Mouse (Mus musculus): ENCODE measurements around the gene Washc3.

Gene Washc3

GRCm38 (mm10) chr10:88200951-88201638 lies at the start of gene Washc3:
Gene Washc3 (plus strand): TSS chr10:88201093.
- DNase-seq (ENCODE audit: low read depth, low spot score): peak; percentile 76

- DNase-seq (ENCODE audit: low read depth, low spot score): no peak
Measured at GRCm38 (mm10) chr10:88151658-88152057, 49.2 kb upstream of the Washc3 start.

- DNase-seq (ENCODE audit: low read depth, low spot score): no peak
Measured at GRCm38 (mm10) chr10:88162096-88162495, 38.8 kb upstream of the Washc3 start.

- no peak for DNase-seq (ENCODE audit: low read depth, low spot score)
Measured at GRCm38 (mm10) chr10:88162676-88163075, 38.2 kb upstream of the Washc3 start.

- peak; percentile 16 for DNase-seq (ENCODE audit: low read depth, low spot score)
Measured at GRCm38 (mm10) chr10:88166158-88166557, 34.7 kb upstream of the Washc3 start.

GRCm38 (mm10) chr10:88167438-88168077 lies 33.3 kb upstream of the Washc3 start:
- DNase-seq (ENCODE audit: low read depth, low spot score): no peak

GRCm38 (mm10) chr10:88200541-88200940 lies 352 bp upstream of the Washc3 start:
- no peak for DNase-seq (ENCODE audit: low read depth, low spot score)

GRCm38 (mm10) chr10:88201650-88202049 lies 757 bp downstream of the Washc3 start:
- no peak for DNase-seq (ENCODE audit: low read depth, low spot score)

- DNase-seq (ENCODE audit: low read depth, low spot score): no peak
Measured at GRCm38 (mm10) chr10:88202581-88202980, 1.7 kb downstream of the Washc3 start.

- DNase-seq (ENCODE audit: low read depth, low spot score): no peak
Measured at GRCm38 (mm10) chr10:88203236-88203635, 2.3 kb downstream of the Washc3 start.

GRCm38 (mm10) chr10:88212644-88213043 lies 11.8 kb downstream of the Washc3 start:
- no peak for DNase-seq (ENCODE audit: low read depth, low spot score)

GRCm38 (mm10) chr10:88214800-88215514 lies 14.1 kb downstream of the Washc3 start:
- DNase-seq (ENCODE audit: low read depth, low spot score): no peak

GRCm38 (mm10) chr10:88218161-88218560 lies 17.3 kb downstream of the Washc3 start:
- DNase-seq (ENCODE audit: low read depth, low spot score): no peak

GRCm38 (mm10) chr10:88221718-88222117 lies 20.8 kb downstream of the Washc3 start:
- DNase-seq (ENCODE audit: low read depth, low spot score): no peak

GRCm38 (mm10) chr10:88225421-88225820 lies 24.5 kb downstream of the Washc3 start:
- no peak for DNase-seq (ENCODE audit: low read depth, low spot score)

GRCm38 (mm10) chr10:88227962-88228361 lies 27.1 kb downstream of the Washc3 start:
- no peak for DNase-seq (ENCODE audit: low read depth, low spot score)

- no peak for DNase-seq (ENCODE audit: low read depth, low spot score)
Measured at GRCm38 (mm10) chr10:88228521-88229017, 27.7 kb downstream of the Washc3 start.

- DNase-seq (ENCODE audit: low read depth, low spot score): no peak
Measured at GRCm38 (mm10) chr10:88231671-88232070, 30.8 kb downstream of the Washc3 start.

GRCm38 (mm10) chr10:88232765-88233164 lies 31.9 kb downstream of the Washc3 start:
- no peak for DNase-seq (ENCODE audit: low read depth, low spot score)

GRCm38 (mm10) chr10:88244681-88245080 lies 43.8 kb downstream of the Washc3 start:
- no peak for DNase-seq (ENCODE audit: low read depth, low spot score)

GRCm38 (mm10) chr10:88250300-88250699 lies 49.4 kb downstream of the Washc3 start:
- DNase-seq (ENCODE audit: low read depth, low spot score): no peak

- no peak for DNase-seq (ENCODE audit: low read depth, low spot score)
Measured at GRCm38 (mm10) chr10:88252121-88252862, 51.4 kb downstream of the Washc3 start.

All from WW6 (cell line).